Mouse (Mus musculus): Measurements from ENCODE around the gene Txndc5. TPM values are rescaled to one million over a fixed set of nuclear protein-coding genes. Genes with fewer than 3 reads are reported as not detected.

Gene Txndc5
- 242 and 252 TPM in 2 replicates for polyA plus RNA-seq (2015; fragmentation: Nextera tagmentation; extraction: Ambion mirVana)

DNA sequence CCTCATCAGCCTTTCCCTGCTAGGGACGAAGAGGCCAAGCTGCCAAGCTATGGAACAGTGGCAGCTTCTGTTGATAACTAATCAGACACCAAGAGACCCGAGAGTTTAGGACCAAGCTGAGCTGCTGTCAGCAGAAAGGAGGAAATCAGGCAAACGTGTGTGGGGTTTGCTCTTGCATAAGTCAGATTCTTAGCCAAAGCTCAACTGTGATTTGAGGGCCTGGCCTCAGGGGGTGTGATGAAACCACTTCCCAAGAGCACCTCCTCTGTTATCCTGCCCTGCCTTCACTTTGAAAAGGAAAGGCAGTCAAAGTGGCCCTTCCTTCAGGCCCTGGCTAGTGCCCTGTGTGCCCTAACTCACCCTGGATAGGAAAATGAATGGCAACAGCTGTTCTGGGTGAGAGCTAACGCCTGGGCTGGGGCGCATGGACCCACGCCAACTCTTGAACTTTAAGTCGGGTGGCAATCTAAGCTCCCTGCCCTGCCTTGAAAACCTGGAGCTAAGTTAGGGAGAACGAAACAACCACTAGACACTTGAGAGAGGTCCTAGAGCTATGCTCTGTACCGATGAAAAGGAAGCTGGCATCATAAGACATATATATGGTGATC is at the start of gene Txndc5:
Gene Txndc5, minus strand, starts transcription at position 138 of the 608 bp plus-strand sequence.
- Histone ChIP-seq H3K9ac (ENCODE audit: low read length) (peak within 1 kb of the TSS; percentile 94), H3K4me3 (replicated peaks; ENCODE audit: low read length) (peak within 1 kb of the TSS; percentile 93), H3K9me3 (replicated peaks; ENCODE audit: control insufficient read depth, low read length) (no peaks in the 10 kb centered on the region), H3K4me2 (ENCODE audit: low read depth, low read length) (peak within 1 kb of the TSS; percentile 71), H3K36me3 (ENCODE audit: control insufficient read depth, insufficient read depth, low read length) (no peaks in the 10 kb centered on the region), H3K4me1 (ENCODE audit: control insufficient read depth, insufficient read depth, low read length) (peaks cover 26% of the 10 kb centered on the region), H3K27ac (ENCODE audit: low read length) (peak within 1 kb of the TSS; percentile 94), H3K27me3 (ENCODE audit: control insufficient read depth, insufficient read depth, low read length) (no peaks in the 10 kb centered on the region)
- ATAC-seq (ENCODE audit: insufficient read depth, low FRiP score), result no peak
- 47% methylated on average over 9 of the region's 9 CpGs for WGBS

GRCm38 (mm10) chr13:38574668-38575067 is 46.0 kb upstream of the Txndc5 start:
- Histone ChIP-seq H3K4me1 (ENCODE audit: control insufficient read depth, insufficient read depth, low read length) (no peaks in the 10 kb centered on the region), H3K36me3 (ENCODE audit: control insufficient read depth, insufficient read depth, low read length) (no peaks in the 10 kb centered on the region), H3K4me2 (ENCODE audit: low read depth, low read length) (no peak overlapping the region), H3K4me3 (replicated peaks; ENCODE audit: low read length) (no peak overlapping the region), H3K27me3 (ENCODE audit: control insufficient read depth, insufficient read depth, low read length) (no peaks in the 10 kb centered on the region), H3K9me3 (replicated peaks; ENCODE audit: control insufficient read depth, low read length) (no peaks in the 10 kb centered on the region), H3K27ac (ENCODE audit: low read length) (no peak overlapping the region), H3K9ac (ENCODE audit: low read length) (no peak overlapping the region)
- no peak for ATAC-seq (ENCODE audit: insufficient read depth, low FRiP score)
- 46% methylated on average over 3 of the region's 3 CpGs for WGBS

DNA sequence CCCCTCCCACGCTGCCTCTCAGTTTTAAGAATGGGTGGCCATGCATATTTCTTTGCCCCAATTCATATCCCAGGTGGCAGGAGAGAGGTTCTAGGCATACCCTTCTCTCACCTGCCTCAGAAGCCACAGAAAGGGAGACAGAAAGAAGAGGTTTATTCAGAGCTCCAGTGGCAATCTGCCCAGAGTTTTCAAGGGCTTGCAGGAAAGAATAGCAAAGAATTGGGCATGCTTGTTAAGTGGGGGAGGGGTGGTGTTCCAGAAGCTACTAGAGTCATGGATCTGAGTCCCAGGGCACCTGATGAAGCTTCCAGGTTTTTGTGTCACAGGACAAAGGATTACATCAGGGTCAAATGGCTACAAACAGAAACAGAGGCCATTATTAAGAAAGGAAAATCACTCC is 44.7 kb upstream of the Txndc5 start:
- 89% methylated on average over 1 of the region's 1 CpGs for WGBS
- H3K27me3 ChIP-seq (ENCODE audit: control insufficient read depth, insufficient read depth, low read length), result no peaks in the 10 kb centered on the region
- ATAC-seq (ENCODE audit: insufficient read depth, low FRiP score), result no peak

GRCm38 (mm10) chr13:38565245-38565644 is 36.6 kb upstream of the Txndc5 start:
- Histone ChIP-seq H3K4me1 (ENCODE audit: control insufficient read depth, insufficient read depth, low read length) (no peaks in the 10 kb centered on the region), H3K4me2 (ENCODE audit: low read depth, low read length) (no peak overlapping the region), H3K4me3 (replicated peaks; ENCODE audit: low read length) (no peak overlapping the region), H3K9ac (ENCODE audit: low read length) (no peak overlapping the region), H3K27me3 (ENCODE audit: control insufficient read depth, insufficient read depth, low read length) (no peaks in the 10 kb centered on the region), H3K9me3 (replicated peaks; ENCODE audit: control insufficient read depth, low read length) (no peaks in the 10 kb centered on the region), H3K27ac (ENCODE audit: low read length) (no peak overlapping the region), H3K36me3 (ENCODE audit: control insufficient read depth, insufficient read depth, low read length) (no peaks in the 10 kb centered on the region)
- ATAC-seq (ENCODE audit: insufficient read depth, low FRiP score), result no peak
- 76% methylated on average over 4 of the region's 4 CpGs for WGBS

More for the DNA sequence above, 44.7 kb upstream of the Txndc5 start:
- no peaks in the 10 kb centered on the region for H3K36me3 ChIP-seq (ENCODE audit: control insufficient read depth, insufficient read depth, low read length)
- H3K9me3 ChIP-seq (replicated peaks; ENCODE audit: control insufficient read depth, low read length), result no peaks in the 10 kb centered on the region
- H3K4me2 ChIP-seq (ENCODE audit: low read depth, low read length), result no peak overlapping the region
- H3K4me1 ChIP-seq (ENCODE audit: control insufficient read depth, insufficient read depth, low read length), result no peaks in the 10 kb centered on the region
- H3K4me3 ChIP-seq (replicated peaks; ENCODE audit: low read length), result no peak overlapping the region
- H3K27ac ChIP-seq (ENCODE audit: low read length), result no peak overlapping the region
- H3K9ac ChIP-seq (ENCODE audit: low read length), result no peak overlapping the region

DNA sequence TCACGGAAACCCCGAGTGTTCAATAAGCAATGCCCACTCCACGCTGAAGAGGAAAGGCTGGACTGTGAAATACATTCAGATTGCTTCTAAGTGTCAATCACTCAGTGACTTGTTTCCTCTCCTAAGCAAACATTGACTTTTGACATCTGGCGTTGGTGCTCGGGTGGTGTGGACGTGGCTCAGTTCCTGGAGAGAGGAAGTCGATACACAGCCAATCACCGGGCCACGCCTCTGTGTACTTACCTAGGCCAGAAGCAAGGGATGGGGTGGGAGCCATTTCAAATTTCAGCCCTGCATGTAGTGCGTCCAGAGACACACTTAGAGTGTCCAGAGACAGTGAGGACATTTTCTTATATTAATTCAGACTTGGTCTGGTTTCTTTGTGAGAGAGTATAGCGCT is 26.0 kb upstream of the Txndc5 start:
- H3K9me3 ChIP-seq (replicated peaks; ENCODE audit: control insufficient read depth, low read length), result no peaks in the 10 kb centered on the region
- no peaks in the 10 kb centered on the region for H3K36me3 ChIP-seq (ENCODE audit: control insufficient read depth, insufficient read depth, low read length)
- 56% methylated on average over 11 of the region's 11 CpGs for WGBS
- no peak overlapping the region; the same call in 1 of the 2 replicates for H3K4me2 ChIP-seq (ENCODE audit: low read depth, low read length)
- no peak overlapping the region for H3K27ac ChIP-seq (ENCODE audit: low read length)
- no peak overlapping the region for H3K9ac ChIP-seq (ENCODE audit: low read length)
- H3K27me3 ChIP-seq (ENCODE audit: control insufficient read depth, insufficient read depth, low read length), result no peaks in the 10 kb centered on the region
- ATAC-seq (ENCODE audit: insufficient read depth, low FRiP score), result peak; percentile 92; the same call in 1 of the 2 replicates
- H3K4me1 ChIP-seq (ENCODE audit: control insufficient read depth, insufficient read depth, low read length), result no peaks in the 10 kb centered on the region
- H3K4me3 ChIP-seq (replicated peaks; ENCODE audit: low read length), result no peak overlapping the region

GRCm38 (mm10) chr13:38554210-38554609 is 25.6 kb upstream of the Txndc5 start:
- ATAC-seq (ENCODE audit: insufficient read depth, low FRiP score), result no peak
- no peak overlapping the region for H3K4me3 ChIP-seq (replicated peaks; ENCODE audit: low read length)
- no peaks in the 10 kb centered on the region for H3K27me3 ChIP-seq (ENCODE audit: control insufficient read depth, insufficient read depth, low read length)
- H3K4me1 ChIP-seq (ENCODE audit: control insufficient read depth, insufficient read depth, low read length), result no peaks in the 10 kb centered on the region
- no peaks in the 10 kb centered on the region for H3K36me3 ChIP-seq (ENCODE audit: control insufficient read depth, insufficient read depth, low read length)
- H3K9ac ChIP-seq (ENCODE audit: low read length), result no peak overlapping the region
- H3K27ac ChIP-seq (ENCODE audit: low read length), result no peak overlapping the region
- H3K9me3 ChIP-seq (replicated peaks; ENCODE audit: control insufficient read depth, low read length), result no peaks in the 10 kb centered on the region
- H3K4me2 ChIP-seq (ENCODE audit: low read depth, low read length), result no peak overlapping the region; the same call in 1 of the 2 replicates
- WGBS, result 52% methylated on average over 3 of the region's 3 CpGs

GRCm38 (mm10) chr13:38548681-38549080 is 20.1 kb upstream of the Txndc5 start:
- ATAC-seq (ENCODE audit: insufficient read depth, low FRiP score), result no peak
- Histone ChIP-seq H3K36me3 (ENCODE audit: control insufficient read depth, insufficient read depth, low read length) (no peaks in the 10 kb centered on the region), H3K4me1 (ENCODE audit: control insufficient read depth, insufficient read depth, low read length) (no peaks in the 10 kb centered on the region), H3K9me3 (replicated peaks; ENCODE audit: control insufficient read depth, low read length) (no peaks in the 10 kb centered on the region), H3K4me3 (replicated peaks; ENCODE audit: low read length) (no peak overlapping the region), H3K9ac (ENCODE audit: low read length) (no peak overlapping the region), H3K27me3 (ENCODE audit: control insufficient read depth, insufficient read depth, low read length) (no peaks in the 10 kb centered on the region), H3K4me2 (ENCODE audit: low read depth, low read length) (no peak overlapping the region), H3K27ac (ENCODE audit: low read length) (no peak overlapping the region)
- WGBS, result 80% methylated on average over 5 of the region's 5 CpGs

GRCm38 (mm10) chr13:38547717-38548116 is 19.1 kb upstream of the Txndc5 start:
- ATAC-seq (ENCODE audit: insufficient read depth, low FRiP score), result no peak
- no peak overlapping the region for H3K4me3 ChIP-seq (replicated peaks; ENCODE audit: low read length)
- no peak overlapping the region for H3K9ac ChIP-seq (ENCODE audit: low read length)
- no peak overlapping the region for H3K4me2 ChIP-seq (ENCODE audit: low read depth, low read length)
- no peaks in the 10 kb centered on the region for H3K27me3 ChIP-seq (ENCODE audit: control insufficient read depth, insufficient read depth, low read length)
- WGBS, result 81% methylated on average over 5 of the region's 5 CpGs
- no peaks in the 10 kb centered on the region for H3K4me1 ChIP-seq (ENCODE audit: control insufficient read depth, insufficient read depth, low read length)
- no peaks in the 10 kb centered on the region for H3K9me3 ChIP-seq (replicated peaks; ENCODE audit: control insufficient read depth, low read length)
- H3K36me3 ChIP-seq (ENCODE audit: control insufficient read depth, insufficient read depth, low read length), result no peaks in the 10 kb centered on the region
- H3K27ac ChIP-seq (ENCODE audit: low read length), result no peak overlapping the region

DNA sequence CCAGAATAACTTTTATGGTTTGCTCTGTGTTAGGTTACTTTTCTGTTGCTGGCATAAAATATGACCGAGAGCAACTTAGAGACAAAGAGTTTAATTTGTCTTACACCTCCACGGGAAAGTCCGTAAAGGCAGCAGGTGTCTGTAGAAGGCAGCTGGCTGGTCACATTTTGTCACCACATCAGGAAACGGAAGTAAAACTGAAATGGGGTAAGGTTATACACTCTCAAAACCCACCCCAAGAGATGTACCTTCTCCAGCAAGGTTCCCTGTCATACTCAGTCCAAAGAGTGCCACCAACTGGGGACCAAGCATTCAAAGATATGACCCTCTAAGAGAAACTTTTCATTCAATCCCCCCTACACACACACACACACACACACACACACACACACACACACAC is 18.1 kb upstream of the Txndc5 start:
- Histone ChIP-seq H3K9ac (ENCODE audit: low read length) (no peak overlapping the region), H3K36me3 (ENCODE audit: control insufficient read depth, insufficient read depth, low read length) (no peaks in the 10 kb centered on the region), H3K9me3 (replicated peaks; ENCODE audit: control insufficient read depth, low read length) (no peaks in the 10 kb centered on the region), H3K4me3 (replicated peaks; ENCODE audit: low read length) (no peak overlapping the region), H3K4me1 (ENCODE audit: control insufficient read depth, insufficient read depth, low read length) (no peaks in the 10 kb centered on the region), H3K27ac (ENCODE audit: low read length) (no peak overlapping the region), H3K27me3 (ENCODE audit: control insufficient read depth, insufficient read depth, low read length) (no peaks in the 10 kb centered on the region), H3K4me2 (ENCODE audit: low read depth, low read length) (no peak overlapping the region)
- 75% methylated on average over 4 of the region's 4 CpGs for WGBS
- ATAC-seq (ENCODE audit: insufficient read depth, low FRiP score), result no peak
